In the genomic region with DNA sequence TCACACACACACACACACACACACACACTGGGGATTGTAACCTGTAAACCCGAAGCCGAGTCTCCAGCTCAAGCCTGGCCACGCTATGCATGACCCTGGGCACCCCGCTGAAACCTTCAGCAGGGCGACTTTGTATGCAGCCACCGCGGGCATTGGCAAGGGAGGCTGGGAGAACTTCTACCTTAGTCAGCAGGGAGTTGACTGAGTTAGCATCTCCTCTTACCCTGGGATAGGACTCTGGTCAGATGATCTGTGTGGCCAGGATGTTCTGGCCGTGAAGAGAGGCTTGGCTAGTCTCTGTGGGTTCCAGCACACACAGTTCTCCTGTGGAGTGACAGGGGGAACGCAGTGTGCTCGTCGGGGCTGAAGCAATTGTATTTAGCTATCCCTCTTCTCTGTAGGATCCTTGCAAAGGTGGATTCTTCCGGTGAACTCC, we compare ENCODE assay signal across 8 mouse cellular contexts. TPM values are rescaled to one million over a fixed set of nuclear protein-coding genes. Genes with fewer than 3 reads are reported as not detected.
DNase-seq lines count a peak whose midpoint lies in the region; ATAC-seq lines count a peak whose summit lies in the region.

No protein-coding gene starts in this region.

- peak; percentile 27 for DNase-seq in adrenal gland, postnatal 10 days
- DNase-seq in adrenal gland, adult 18-20 months (ENCODE audit: low spot score in 2 of 2), result no peak
- peak; percentile 52 to 53 for DNase-seq in heart, postnatal 36 days
- DNase-seq in left cerebral cortex, postnatal 36 days (ENCODE audit: low spot score in 2 of 2), result peak; percentile 21 to 45
- peak; percentile 33 for DNase-seq in midbrain, embryonic 10.5 days (ENCODE audit: low spot score)
- DNase-seq in spleen, adult 12 weeks (ENCODE audit: low spot score), result no peak

- 0 out of 2 replicates have a peak, but pooled peaks cover 7% of the 10 kb centered on the region for H3K27me3 ChIP-seq in forebrain, embryonic 13.5 days
- H3K27me3 ChIP-seq in midbrain, embryonic 10.5 days (ENCODE audit: low read depth, poor library complexity, severe bottlenecking), result peaks cover 15% of the 10 kb centered on the region; the same call in 1 of the 2 replicates

- H3K27ac ChIP-seq in brown adipose tissue, adult 24 weeks (replicated peaks; ENCODE audit: low read depth, low read length), result no peak overlapping the region
- H3K27ac ChIP-seq in forebrain, embryonic 13.5 days, result no peak overlapping the region
- H3K27ac ChIP-seq in midbrain, embryonic 10.5 days (replicated peaks), result peak overlapping the region; percentile 69

- H3K9ac ChIP-seq in forebrain, embryonic 13.5 days, result peak overlapping the region; percentile 7

- 0 out of 2 replicates have a peak, but pooled peaks cover 5% of the 10 kb centered on the region for H3K36me3 ChIP-seq in forebrain, embryonic 13.5 days (ENCODE audit: poor library complexity, severe bottlenecking)
- peaks cover 5% of the 10 kb centered on the region; the same call in 1 of the 2 replicates for H3K36me3 ChIP-seq in midbrain, embryonic 10.5 days

- no peaks in the 10 kb centered on the region for H3K9me3 ChIP-seq in forebrain, embryonic 13.5 days (replicated peaks)
- no peaks in the 10 kb centered on the region for H3K9me3 ChIP-seq in midbrain, embryonic 10.5 days (replicated peaks)

- peak overlapping the region; percentile 25 for H3K4me3 ChIP-seq in brown adipose tissue, adult 24 weeks (ENCODE audit: insufficient read depth, low read depth, low read length)
- H3K4me3 ChIP-seq in forebrain, embryonic 13.5 days, result peak overlapping the region; percentile 23
- H3K4me3 ChIP-seq in midbrain, embryonic 10.5 days, result peak overlapping the region; percentile 46

- ATAC-seq in forebrain, embryonic 13.5 days, result no peak

- H3K4me2 ChIP-seq in forebrain, embryonic 13.5 days, result peak overlapping the region; percentile 46

- 2% methylated on average over 12 of the region's 12 CpGs for WGBS in forebrain, embryonic 13.5 days
- 2% methylated on average over 12 of the region's 12 CpGs for WGBS in midbrain, embryonic 10.5 days

- intact Hi-C loops in heart, postnatal 36 days (cut with DNase I), result loop anchor here (5.0 kb wide), 1 partner anchor 51 kb away; a partner anchor contains a TSS
- intact Hi-C loops in left cerebral cortex, postnatal 36 days (cut with DNase I), result no loop called here

- peaks cover 20% of the 10 kb centered on the region for H3K4me1 ChIP-seq in brown adipose tissue, adult 24 weeks (ENCODE audit: control insufficient read depth, insufficient read depth, insufficient read length, low read length)
- H3K4me1 ChIP-seq in forebrain, embryonic 13.5 days, result peaks cover 28% of the 10 kb centered on the region
- peaks cover 44% of the 10 kb centered on the region for H3K4me1 ChIP-seq in midbrain, embryonic 10.5 days

RNA-seq across cellular contexts. Expression of a gene that starts 49.8 kb away (rescaled TPM):
- 10 to 100 TPM in 1 of 2 experiments, 1 to 10 TPM in 1; 7.6 to 11.0 TPM for total RNA-seq in adrenal gland, postnatal 10 days (2021)
- total RNA-seq in adrenal gland, adult 18-20 months (2021), result 1 to 10 TPM; 2.1 to 3.5 TPM
- polyA plus RNA-seq in brown adipose tissue, adult 24 weeks (2012; ENCODE audit: insufficient read depth, insufficient read length, missing spikeins), result 9.6 and 11.1 TPM in 2 replicates
- 39.9 and 44.7 TPM in 2 replicates for polyA plus RNA-seq in forebrain, embryonic 13.5 days (2015; fragmentation: Nextera tagmentation; extraction: Ambion mirVana)
- total RNA-seq in heart, postnatal 36 days (2021), result 1 to 10 TPM; 4.7 to 5.5 TPM
- total RNA-seq in left cerebral cortex, postnatal 36 days (2021), result 10 to 100 TPM; 24.7 to 31.1 TPM
- polyA plus RNA-seq in midbrain, embryonic 10.5 days (2016; fragmentation: Nextera tagmentation; extraction: Ambion mirVana), result 31.4 and 35.8 TPM in 2 replicates

Comparison
In these comparisons a context has a peak if more than half of its experiments do, and no peak if none do; other contexts are left out.
1. DNase-seq: peak in adrenal gland, postnatal 10 days (single experiment), heart, postnatal 36 days (2 of 2), left cerebral cortex, postnatal 36 days (2 of 2) and midbrain, embryonic 10.5 days (single experiment); none in adrenal gland, adult 18-20 months (0 of 2) and spleen, adult 12 weeks (single experiment).
2. Peak in every context shown above with its lines, with median percentiles within 50 percentile points of each other: H3K4me3 ChIP-seq.